Mouse (Mus musculus) embryonic fibroblast, embryonic 13.5 days (primary cell): ENCODE results near the gene Rnase11. TPM values are rescaled to one million over a fixed set of nuclear protein-coding genes. Genes with fewer than 3 reads are reported as not detected.
"Not testable (repeated sequence)": the region's sequence is repeated elsewhere in the genome, so short reads cannot be mapped to it uniquely, and the experiment has no call there.

ENCODE experiments used
- H3K27ac ChIP-seq: 2 replicates; pipeline ENCODE4 v1.5.1; 2012; ENCODE audit warnings: low read length, control low read depth, inconsistent platforms; ENCODE audit not compliant: insufficient read depth
- H3K4me1 ChIP-seq: 2 replicates; pipeline ENCODE4 v1.6.1; 2011; ENCODE audit warnings: low read length; ENCODE audit not compliant: control insufficient read depth, insufficient read depth
- H3K4me3 ChIP-seq: 2 replicates; pipeline ENCODE4 v1.5.1; 2011; ENCODE audit warnings: mild to moderate bottlenecking, control low read depth, low read length; ENCODE audit not compliant: insufficient read depth
- CTCF ChIP-seq: IDR thresholded peaks from 2 replicates; pipeline ENCODE4 v1.5.1; 2011; ENCODE audit warnings: mild to moderate bottlenecking, control low read depth, low read length, moderate library complexity, borderline replicate concordance; ENCODE audit not compliant: insufficient read depth
- POLR2A ChIP-seq: IDR thresholded peaks from 2 replicates; pipeline ENCODE4 v1.6.1; 2011; ENCODE audit warnings: low read depth, mild to moderate bottlenecking, control low read depth, low read length, moderate library complexity
- polyA plus RNA-seq: library from polyadenylated mRNA; stranded (reverse); fragments of >200 nt; gene quantifications from 2 replicates; pipeline ENCODE4 v1.2.4, GENCODE M21; 2011; ENCODE audit warnings: low read depth; ENCODE audit not compliant: missing spikeins, insufficient read length

The Rnase11 gene
- polyA plus RNA-seq, 1 experiment = not detected

DNA sequence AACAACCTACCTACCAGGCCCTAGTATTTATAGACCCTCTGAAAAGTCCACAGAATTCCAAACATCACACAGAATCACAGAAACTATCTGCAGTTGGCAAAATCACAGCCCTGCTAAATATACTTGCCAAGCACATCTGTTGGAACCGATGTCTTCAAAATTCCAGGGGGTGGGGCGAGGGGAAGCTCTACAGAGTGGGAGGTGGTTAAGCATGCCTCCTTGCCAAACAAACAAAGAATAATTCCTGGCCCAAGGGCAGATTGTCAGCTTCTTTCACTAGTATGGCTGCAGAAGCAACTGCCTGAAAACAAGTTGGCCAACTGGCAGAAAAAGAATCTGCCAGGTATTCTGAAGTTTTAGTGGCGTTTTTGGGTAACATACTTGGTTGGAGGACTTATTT is 32.7 kb downstream of the Rnase11 start:
- H3K4me1 ChIP-seq = no peaks in the 10 kb centered on the region
- H3K27ac ChIP-seq = no peak overlapping the region
- TF ChIP-seq CTCF (no peak), POLR2A (no peak)
- H3K4me3 ChIP-seq = no peak overlapping the region

DNA sequence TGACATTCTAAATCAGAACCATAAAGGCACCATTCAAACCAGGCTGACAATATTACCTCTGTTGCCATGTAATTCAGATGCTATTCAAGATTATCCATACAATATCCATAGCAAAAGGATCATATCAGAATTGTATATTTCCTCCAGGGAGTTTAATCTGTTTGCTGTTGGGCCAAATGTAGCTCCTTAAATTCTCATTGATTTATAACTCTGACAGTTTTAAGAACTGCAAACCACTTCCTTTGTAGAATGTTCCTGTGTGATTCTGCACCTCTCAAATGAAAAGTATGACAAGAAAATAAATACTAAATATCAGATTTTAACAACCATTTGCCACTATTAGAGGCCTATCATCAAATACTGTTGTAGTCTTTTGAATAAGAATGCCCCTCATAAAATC is 34.2 kb downstream of the Rnase11 start:
- TF ChIP-seq CTCF = no peak
- TF ChIP-seq POLR2A = no peak
- no peak overlapping the region for H3K27ac ChIP-seq
- no peak overlapping the region for H3K4me3 ChIP-seq
- H3K4me1 ChIP-seq = no peaks in the 10 kb centered on the region

- H3K4me3 ChIP-seq, H3K27ac ChIP-seq, H3K4me1 ChIP-seq: not testable (repeated sequence)
Measured at GRCm38 (mm10) chr14:51014724-51015123, 35.2 kb downstream of the Rnase11 start.

DNA sequence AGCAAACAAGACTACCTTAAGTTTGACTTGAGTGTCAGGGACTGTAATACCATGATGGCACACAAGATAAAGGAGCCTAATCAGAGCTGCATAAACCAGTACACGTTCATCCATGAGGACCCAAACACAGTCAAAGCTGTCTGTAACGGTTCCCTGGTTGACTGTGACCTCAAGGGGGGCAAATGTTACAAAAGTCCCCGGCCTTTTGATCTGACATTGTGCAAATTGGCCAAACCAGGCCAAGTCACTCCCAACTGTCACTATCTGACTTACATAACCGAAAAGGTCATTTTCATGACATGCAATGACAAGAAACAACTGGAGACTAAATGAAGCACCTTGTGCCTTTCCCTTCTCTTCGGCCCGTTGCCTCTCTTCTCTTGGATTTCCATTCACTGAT is 40.4 kb downstream of the Rnase11 start:
- H3K27ac ChIP-seq = peak overlapping the region; percentile 91
- no peak overlapping the region for H3K4me3 ChIP-seq
- TF ChIP-seq CTCF (no peak), POLR2A (no peak)

DNA sequence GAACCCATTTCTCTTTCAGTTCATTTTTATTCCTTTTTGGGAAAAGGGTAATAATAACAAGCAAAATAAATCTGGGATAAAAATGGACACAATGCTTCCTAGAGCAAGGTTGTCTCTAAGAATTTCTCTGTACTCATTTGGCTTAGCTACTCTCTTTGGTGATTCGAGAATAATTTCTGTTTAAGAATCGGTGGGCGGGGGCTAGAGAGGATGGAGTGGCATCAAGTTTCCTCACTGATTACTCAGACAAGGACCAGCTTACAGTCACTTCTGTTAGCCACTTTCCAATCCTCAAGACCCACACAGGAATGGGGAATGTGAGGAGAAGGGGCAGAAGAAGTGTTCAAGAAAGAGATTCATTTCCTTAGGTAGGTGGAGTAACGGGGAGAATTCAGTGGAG is 41.2 kb downstream of the Rnase11 start:
- TF ChIP-seq POLR2A = no peak
- TF ChIP-seq CTCF = no peak
- Histone ChIP-seq H3K27ac (peak overlapping the region; percentile 91), H3K4me3 (no peak overlapping the region), H3K4me1 (peaks cover 4% of the 10 kb centered on the region)

More for the DNA sequence above, 40.4 kb downstream of the Rnase11 start:
- H3K4me1 ChIP-seq = peaks cover 4% of the 10 kb centered on the region

GRCm38 (mm10) chr14:51007914-51008713 is 41.8 kb downstream of the Rnase11 start:
- no peak for TF ChIP-seq CTCF
- no peak for TF ChIP-seq POLR2A
- H3K27ac ChIP-seq = peak overlapping the region; percentile 91

GRCm38 (mm10) chr14:51007152-51007801 is 42.7 kb downstream of the Rnase11 start, which contains the start of gene Rnase10:
Gene Rnase10, plus strand, starts transcription at chr14:51007751.
- H3K4me3 ChIP-seq = no peak within 1 kb of the TSS
- TF ChIP-seq CTCF (no peak), POLR2A (no peak)
- peak within 1 kb of the TSS; percentile 91 for H3K27ac ChIP-seq
- peaks cover 4% of the 10 kb centered on the region for H3K4me1 ChIP-seq

More at GRCm38 (mm10) chr14:51007914-51008713, 41.8 kb downstream of the Rnase11 start:
- Histone ChIP-seq H3K4me3 (no peak overlapping the region), H3K4me1 (peaks cover 4% of the 10 kb centered on the region)

Other genes with a start within 250 kb of the Rnase11 start
- gene Ccnb1ip1, start 242.4 kb downstream of the Rnase11 start, polyA plus RNA-seq = not detected in 2 replicates
- 31.2 and 43.4 TPM in 2 replicates for gene Parp2, start 242.3 kb downstream of the Rnase11 start, polyA plus RNA-seq
- 26.1 and 30.5 TPM in 2 replicates for gene Tep1, start 179.6 kb downstream of the Rnase11 start, polyA plus RNA-seq
- 0.47 and 0.65 TPM in 2 replicates for gene Klhl33, start 152.7 kb downstream of the Rnase11 start, polyA plus RNA-seq
- 30.5 and 38.8 TPM in 2 replicates for gene Osgep, start 125.3 kb downstream of the Rnase11 start, polyA plus RNA-seq
- 62.4 and 68.1 TPM in 2 replicates for gene Apex1, start 125.2 kb downstream of the Rnase11 start, polyA plus RNA-seq
- 66.4 and 69.5 TPM in 2 replicates for gene Pip4p1, start 119.3 kb downstream of the Rnase11 start, polyA plus RNA-seq
- 64.5 and 79.4 TPM in 2 replicates for gene Pnp, start 119.1 kb downstream of the Rnase11 start, polyA plus RNA-seq
- gene Gm49342, start 105.6 kb downstream of the Rnase11 start, polyA plus RNA-seq = 22.3 and 51.1 TPM in 2 replicates
- 0.49 and 0.70 TPM in 2 replicates for gene Pnp2, start 94.2 kb downstream of the Rnase11 start, polyA plus RNA-seq
- gene Rnase10, start 42.4 kb downstream of the Rnase11 start, polyA plus RNA-seq = 0.68 and 0.87 TPM in 2 replicates
- not detected in 2 replicates for gene Rnase9, start 8.3 kb downstream of the Rnase11 start, polyA plus RNA-seq
- gene Rnase12, start 7.5 kb upstream of the Rnase11 start, polyA plus RNA-seq = not detected in 2 replicates
- gene Olfr750, start 24.3 kb upstream of the Rnase11 start, polyA plus RNA-seq = not detected in 2 replicates
- gene Rnase4, start 40.9 kb upstream of the Rnase11 start, polyA plus RNA-seq = 116 and 134 TPM in 2 replicates
- 11.4 TPM in 2 replicates for gene Ang, start 41.0 kb upstream of the Rnase11 start, polyA plus RNA-seq
- gene Eddm3b, start 64.3 kb upstream of the Rnase11 start, polyA plus RNA-seq = not detected in 2 replicates
- gene Rnase6, start 73.7 kb upstream of the Rnase11 start, polyA plus RNA-seq = not detected in 2 replicates
- gene Rnase1, start 96.6 kb upstream of the Rnase11 start, polyA plus RNA-seq = not detected in 2 replicates
- gene Rnase2b, start 112.1 kb upstream of the Rnase11 start, polyA plus RNA-seq = not detected in 2 replicates
- not detected in 2 replicates for gene Ang2, start 149.0 kb upstream of the Rnase11 start, polyA plus RNA-seq
- not detected in 2 replicates for gene Ear14, start 153.2 kb upstream of the Rnase11 start, polyA plus RNA-seq
- not detected in 2 replicates for gene Rnase2a, start 205.9 kb upstream of the Rnase11 start, polyA plus RNA-seq